Mouse (Mus musculus): ENCODE measurements at regions not wholly inside any gene's neighbourhood (a gene's known extent, or its start where the extent isn't known, plus 50 kb on each side); places are given as distances from the start of the nearest gene placed in this dataset.

DNA sequence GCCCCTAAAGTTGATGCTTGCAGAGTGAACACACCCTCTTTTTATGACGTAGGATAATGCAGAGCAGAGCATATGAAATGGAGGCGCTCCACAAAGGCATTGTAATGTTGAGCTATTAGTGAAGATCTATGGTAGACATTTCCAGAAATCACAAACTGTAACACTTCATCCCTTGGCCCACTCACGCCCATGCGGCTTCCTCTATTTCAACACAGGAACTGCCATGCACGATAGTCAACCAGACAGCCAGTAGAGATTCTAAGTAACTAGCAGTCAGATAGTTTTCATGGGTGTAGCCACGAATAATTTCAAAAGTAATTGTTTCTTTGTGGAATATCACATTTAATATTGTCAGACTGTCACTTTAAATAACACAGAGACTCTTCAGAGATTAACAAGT is 141.6 kb upstream of the Slc16a7 start:
- TF ChIP-seq CTCF (IDR thresholded peaks at IDR 0.05; ENCODE audit: borderline replicate concordance, insufficient read depth, low read depth, low read length): no peak
- TF ChIP-seq POLR2A (IDR thresholded peaks at IDR 0.05; ENCODE audit: borderline replicate concordance, insufficient read depth, low read length): no peak
